Mouse (Mus musculus) hindbrain, postnatal 0 days (tissue): ENCODE data around the gene Mmp19. TPM values are rescaled to one million over a fixed set of nuclear protein-coding genes. Genes with fewer than 3 reads are reported as not detected.

ENCODE experiments used
- ATAC-seq: fragments of 200-750 bp; cut with Nextera tagmentation; 2 replicates; pipeline ENCODE4 v1.8.0; 2017; ENCODE audit warnings: mild to moderate bottlenecking, moderate TSS enrichment, moderate library complexity
- DNase-seq: peaks from one replicate; pipeline ENCODE4 v3.0.0-alpha.2; 2015; ENCODE audit warnings: low spot score
- H3K27ac ChIP-seq: fragments of 300-500 bp; sonication (generic); 2 replicates; pipeline ENCODE4 v1.5.1; 2014; ENCODE audit warnings: mild to moderate bottlenecking
- H3K27me3 ChIP-seq: fragments of 300-500 bp; sonication (generic); 2 replicates; pipeline ENCODE4 v1.6.1; 2014; ENCODE audit warnings: low read length, mixed read lengths; ENCODE audit not compliant: insufficient read depth
- H3K36me3 ChIP-seq: fragments of 300-500 bp; sonication (generic); 2 replicates; pipeline ENCODE4 v1.6.1; 2014; ENCODE audit warnings: low read length, mixed read lengths; ENCODE audit not compliant: insufficient read depth
- H3K4me1 ChIP-seq: fragments of 300-500 bp; sonication (generic); 2 replicates; pipeline ENCODE4 v1.6.1; 2014; ENCODE audit warnings: antibody characterized with exemption, low read length, mixed read lengths; ENCODE audit not compliant: insufficient read depth
- H3K4me2 ChIP-seq: fragments of 300-500 bp; sonication (generic); 2 replicates; pipeline ENCODE4 v1.6.1; 2014; ENCODE audit warnings: low read depth, mild to moderate bottlenecking, low read length, moderate library complexity, mixed read lengths
- H3K4me3 ChIP-seq: fragments of 300-500 bp; sonication (generic); 2 replicates; pipeline ENCODE4 v1.5.1; 2014; ENCODE audit warnings: low read length
- H3K9ac ChIP-seq: fragments of 300-500 bp; sonication (generic); replicated peaks from 2 replicates; pipeline ENCODE4 v1.6.1; 2014; ENCODE audit warnings: mild to moderate bottlenecking, low read length, moderate library complexity, mixed read lengths
- H3K9me3 ChIP-seq: fragments of 300-500 bp; sonication (generic); 2 replicates; pipeline ENCODE4 v1.6.1; 2016; ENCODE audit warnings: low read length, mixed read lengths
- CTCF ChIP-seq: IDR thresholded peaks from 2 replicates; pipeline ENCODE4 v1.5.1; 2016; ENCODE audit warnings: antibody characterized with exemption, control low read depth, low read depth
- WGBS: fragments of 180-500 bp; shearing (Covaris S2); extraction: QIAGEN DNeasy Blood & Tissue Kit; methylation state at CpG from one replicate; pipeline ENCODE4 v1.1.7; 2014; 5-methylcytosine and 5-hydroxymethylcytosine counted together
- polyA plus RNA-seq: library from polyadenylated mRNA; unstranded; fragments of >200 nt; fragmentation: Nextera tagmentation; extraction: Ambion mirVana; gene quantifications from 2 replicates; pipeline ENCODE4 v1.2.1, GENCODE M21; 2015
- total RNA-seq: library from RNA; depleted of rRNA; stranded (reverse); fragments of >200 nt; gene quantifications from 2 replicates; pipeline ENCODE4 v1.2.3, GENCODE M21; 2014; rRNA removed

Mmp19 gene
- total and polyA plus RNA-seq, 2 experiments from 2014 or later, result 0.52 to 0.61 TPM

- H3K9me3 ChIP-seq, result no peaks in the 10 kb centered on the region
- peaks cover 31% of the 10 kb centered on the region for H3K36me3 ChIP-seq
- no peak overlapping the region for H3K9ac ChIP-seq
- 81% methylated on average over 2 of the region's 2 CpGs for WGBS
- TF ChIP-seq CTCF, result peak; percentile 62
- no peak for ATAC-seq
- peak; percentile 69 for DNase-seq
- H3K27me3 ChIP-seq, result no peaks in the 10 kb centered on the region
- H3K4me3 ChIP-seq, result no peak overlapping the region
- no peak overlapping the region for H3K4me2 ChIP-seq
- H3K27ac ChIP-seq, result no peak overlapping the region
- no peaks in the 10 kb centered on the region for H3K4me1 ChIP-seq
Measured at GRCm38 (mm10) chr10:128845516-128845915, 54.8 kb downstream of the Mmp19 start.

GRCm38 (mm10) chr10:128846664-128847063 lies 56.0 kb downstream of the Mmp19 start:
- no peak overlapping the region for H3K4me2 ChIP-seq
- no peaks in the 10 kb centered on the region for H3K27me3 ChIP-seq
- H3K9ac ChIP-seq, result no peak overlapping the region
- no peaks in the 10 kb centered on the region for H3K4me1 ChIP-seq
- peaks cover 28% of the 10 kb centered on the region for H3K36me3 ChIP-seq
- ATAC-seq (no peak), DNase-seq (no peak)
- no peak overlapping the region for H3K4me3 ChIP-seq
- TF ChIP-seq CTCF, result no peak
- no peaks in the 10 kb centered on the region for H3K9me3 ChIP-seq
- WGBS, result 95% methylated on average over 4 of the region's 4 CpGs
- H3K27ac ChIP-seq, result no peak overlapping the region

- 82% methylated on average over 2 of the region's 2 CpGs for WGBS
- Histone ChIP-seq H3K36me3 (peaks cover 11% of the 10 kb centered on the region), H3K4me3 (no peak overlapping the region)
Measured at GRCm38 (mm10) chr10:128848426-128848825, 57.7 kb downstream of the Mmp19 start.

GRCm38 (mm10) chr10:128850339-128850738 lies 59.6 kb downstream of the Mmp19 start:
- Histone ChIP-seq H3K4me3 (no peak overlapping the region), H3K4me1 (no peaks in the 10 kb centered on the region), H3K9me3 (no peaks in the 10 kb centered on the region), H3K4me2 (no peak overlapping the region), H3K36me3 (peaks cover 16% of the 10 kb centered on the region), H3K27me3 (no peaks in the 10 kb centered on the region), H3K9ac (no peak overlapping the region), H3K27ac (no peak overlapping the region)
- DNase-seq (no peak), ATAC-seq (no peak)
- no peak for TF ChIP-seq CTCF
- 69% methylated on average over 3 of the region's 3 CpGs for WGBS

More at GRCm38 (mm10) chr10:128848426-128848825, 57.7 kb downstream of the Mmp19 start:
- TF ChIP-seq CTCF, result no peak
- ATAC-seq, result no peak
- H3K4me2 ChIP-seq, result no peak overlapping the region
- DNase-seq, result no peak
- no peak overlapping the region for H3K27ac ChIP-seq
- no peaks in the 10 kb centered on the region for H3K9me3 ChIP-seq
- no peaks in the 10 kb centered on the region for H3K27me3 ChIP-seq
- no peak overlapping the region for H3K9ac ChIP-seq
- H3K4me1 ChIP-seq, result no peaks in the 10 kb centered on the region

Other genes starting within 250 kb of the Mmp19 start
- gene Zc3h10, start 243.1 kb upstream of the Mmp19 start, total RNA-seq, result 19.3 and 19.4 TPM in 2 replicates
- gene Zc3h10, start 243.1 kb upstream of the Mmp19 start, polyA plus RNA-seq, result 12.5 and 13.8 TPM in 2 replicates
- gene Rpl41, start 241.6 kb upstream of the Mmp19 start, total RNA-seq, result 412 and 501 TPM in 2 replicates
- gene Rpl41, start 241.6 kb upstream of the Mmp19 start, polyA plus RNA-seq, result 2,609 and 2,618 TPM in 2 replicates
- gene Pa2g4, start 224.9 kb upstream of the Mmp19 start, total RNA-seq, result 48.0 and 61.2 TPM in 2 replicates
- 114 and 117 TPM in 2 replicates for gene Pa2g4, start 224.9 kb upstream of the Mmp19 start, polyA plus RNA-seq
- gene Erbb3, start 201.3 kb upstream of the Mmp19 start, total RNA-seq, result 1.3 and 1.7 TPM in 2 replicates
- gene Erbb3, start 201.3 kb upstream of the Mmp19 start, polyA plus RNA-seq, result 0.64 and 0.65 TPM in 2 replicates
- gene Rps26, start 164.2 kb upstream of the Mmp19 start, total RNA-seq, result 1,199 and 1,407 TPM in 2 replicates
- 399 and 422 TPM in 2 replicates for gene Rps26, start 164.2 kb upstream of the Mmp19 start, polyA plus RNA-seq
- gene Ikzf4, start 144.9 kb upstream of the Mmp19 start, total RNA-seq, result 11.0 and 90.5 TPM in 2 replicates
- gene Ikzf4, start 144.9 kb upstream of the Mmp19 start, polyA plus RNA-seq, result 8.6 and 9.8 TPM in 2 replicates
- 15.3 and 15.5 TPM in 2 replicates for gene Suox, start 116.8 kb upstream of the Mmp19 start, total RNA-seq
- 10.3 and 10.9 TPM in 2 replicates for gene Suox, start 116.8 kb upstream of the Mmp19 start, polyA plus RNA-seq
- 108 and 127 TPM in 2 replicates for gene Rab5b, start 94.6 kb upstream of the Mmp19 start, total RNA-seq
- gene Rab5b, start 94.6 kb upstream of the Mmp19 start, polyA plus RNA-seq, result 97.5 and 99.7 TPM in 2 replicates
- gene Pmel, start 86.7 kb upstream of the Mmp19 start, total RNA-seq, result 0.63 and 1.0 TPM in 2 replicates
- gene Pmel, start 86.7 kb upstream of the Mmp19 start, polyA plus RNA-seq, result 1.0 and 1.4 TPM in 2 replicates
- gene Cdk2, start 85.9 kb upstream of the Mmp19 start, total RNA-seq, result 17.5 and 21.2 TPM in 2 replicates
- 16.6 and 17.7 TPM in 2 replicates for gene Cdk2, start 85.9 kb upstream of the Mmp19 start, polyA plus RNA-seq
- 6.2 and 6.6 TPM in 2 replicates for gene Dgka, start 46.1 kb upstream of the Mmp19 start, total RNA-seq
- gene Dgka, start 46.1 kb upstream of the Mmp19 start, polyA plus RNA-seq, result 6.2 and 6.7 TPM in 2 replicates
- 45.6 and 47.4 TPM in 2 replicates for gene Pym1, start 43.0 kb upstream of the Mmp19 start, total RNA-seq
- 51.0 and 51.5 TPM in 2 replicates for gene Pym1, start 43.0 kb upstream of the Mmp19 start, polyA plus RNA-seq
- gene Dnajc14, start 13.2 kb downstream of the Mmp19 start, total RNA-seq, result 28.6 and 30.9 TPM in 2 replicates
- gene Dnajc14, start 13.2 kb downstream of the Mmp19 start, polyA plus RNA-seq, result 32.7 and 37.0 TPM in 2 replicates
- 26.5 and 27.3 TPM in 2 replicates for gene Tmem198b, start 13.5 kb downstream of the Mmp19 start, total RNA-seq
- gene Tmem198b, start 13.5 kb downstream of the Mmp19 start, polyA plus RNA-seq, result 18.8 and 18.9 TPM in 2 replicates
- 19.4 and 24.3 TPM in 2 replicates for gene Sarnp, start 26.4 kb downstream of the Mmp19 start, total RNA-seq
- 126 and 143 TPM in 2 replicates for gene Sarnp, start 26.4 kb downstream of the Mmp19 start, polyA plus RNA-seq
- gene Ormdl2, start 30.7 kb downstream of the Mmp19 start, total RNA-seq, result 12.0 and 23.1 TPM in 2 replicates
- gene Ormdl2, start 30.7 kb downstream of the Mmp19 start, polyA plus RNA-seq, result 23.8 and 24.8 TPM in 2 replicates
- gene Gdf11, start 100.8 kb downstream of the Mmp19 start, total RNA-seq, result 15.9 and 18.8 TPM in 2 replicates
- gene Gdf11, start 100.8 kb downstream of the Mmp19 start, polyA plus RNA-seq, result 6.7 and 7.6 TPM in 2 replicates
- gene Cd63, start 110.1 kb downstream of the Mmp19 start, total RNA-seq, result 35.2 and 40.9 TPM in 2 replicates
- gene Cd63, start 110.1 kb downstream of the Mmp19 start, polyA plus RNA-seq, result 417 and 436 TPM in 2 replicates
- 22.6 and 24.8 TPM in 2 replicates for gene Rdh5, start 132.0 kb downstream of the Mmp19 start, total RNA-seq
- gene Rdh5, start 132.0 kb downstream of the Mmp19 start, polyA plus RNA-seq, result 21.0 and 29.2 TPM in 2 replicates
- gene Bloc1s1, start 133.1 kb downstream of the Mmp19 start, total RNA-seq, result 70.9 and 97.6 TPM in 2 replicates
- 292 and 298 TPM in 2 replicates for gene Bloc1s1, start 133.1 kb downstream of the Mmp19 start, polyA plus RNA-seq
- gene Itga7, start 142.9 kb downstream of the Mmp19 start, total RNA-seq, result 29.0 and 30.6 TPM in 2 replicates
- gene Itga7, start 142.9 kb downstream of the Mmp19 start, polyA plus RNA-seq, result 15.1 and 16.9 TPM in 2 replicates
- gene Mettl7b, start 170.1 kb downstream of the Mmp19 start, total RNA-seq, result not detected in 2 replicates
- not detected in 2 replicates for gene Mettl7b, start 170.1 kb downstream of the Mmp19 start, polyA plus RNA-seq
- not detected in 2 replicates for gene Olfr9, start 198.5 kb downstream of the Mmp19 start, total RNA-seq
- not detected in 2 replicates for gene Olfr9, start 198.5 kb downstream of the Mmp19 start, polyA plus RNA-seq
- not detected in 2 replicates for gene Olfr763, start 219.9 kb downstream of the Mmp19 start, total RNA-seq
- not detected in 2 replicates for gene Olfr763, start 219.9 kb downstream of the Mmp19 start, polyA plus RNA-seq
- not detected in 2 replicates for gene Olfr764-ps1, start 249.0 kb downstream of the Mmp19 start, total RNA-seq
- gene Olfr764-ps1, start 249.0 kb downstream of the Mmp19 start, polyA plus RNA-seq, result not detected in 2 replicates